Mouse (Mus musculus) heart, postnatal 0 days (tissue): ENCODE measurements around the gene Mtmr3. TPM values are rescaled to one million over a fixed set of nuclear protein-coding genes. Genes with fewer than 3 reads are reported as not detected.

Experiments
- ATAC-seq: fragments of 200-750 bp; cut with Nextera tagmentation; 2 replicates; pipeline ENCODE4 v1.8.0; 2017; ENCODE audit warnings: low read depth, moderate number of reproducible peaks, moderate library complexity; ENCODE audit not compliant: insufficient read depth
- DNase-seq: peaks from one replicate; pipeline ENCODE4 v3.0.0-alpha.2; 2016; ENCODE audit warnings: low spot score
- H3K27ac ChIP-seq: fragments of 300-500 bp; sonication (generic); 2 replicates; pipeline ENCODE4 v1.5.1; 2014; ENCODE audit warnings: low read depth, mild to moderate bottlenecking
- H3K27me3 ChIP-seq: fragments of 300-500 bp; sonication (generic); 2 replicates; pipeline ENCODE4 v1.6.1; 2014; ENCODE audit warnings: low read length, mixed read lengths; ENCODE audit not compliant: control insufficient read depth, insufficient read depth
- H3K36me3 ChIP-seq: fragments of 300-500 bp; sonication (generic); replicated peaks from 2 replicates; pipeline ENCODE4 v1.6.1; 2014; ENCODE audit warnings: low read length, mixed read lengths; ENCODE audit not compliant: control insufficient read depth, insufficient read depth
- H3K4me1 ChIP-seq: fragments of 300-500 bp; sonication (generic); 2 replicates; pipeline ENCODE4 v1.6.1; 2014; ENCODE audit warnings: antibody characterized with exemption; ENCODE audit not compliant: control insufficient read depth, insufficient read depth
- H3K4me2 ChIP-seq: fragments of 300-500 bp; sonication (generic); 2 replicates; pipeline ENCODE4 v1.6.1; 2014; ENCODE audit warnings: low read depth, mild to moderate bottlenecking, low read length, moderate library complexity
- H3K4me3 ChIP-seq: fragments of 300-500 bp; sonication (generic); 2 replicates; pipeline ENCODE4 v1.5.1; 2014; ENCODE audit warnings: low read depth, low read length
- H3K9ac ChIP-seq: fragments of 300-500 bp; sonication (generic); replicated peaks from 2 replicates; pipeline ENCODE4 v1.6.1; 2014; ENCODE audit warnings: low read depth, low read length, mixed read lengths
- H3K9me3 ChIP-seq: fragments of 300-500 bp; sonication (generic); replicated peaks from 2 replicates; pipeline ENCODE4 v1.6.1; 2016; ENCODE audit warnings: low read length; ENCODE audit not compliant: control insufficient read depth
- CTCF ChIP-seq: IDR thresholded peaks from 2 replicates; pipeline ENCODE4 v1.5.1; 2016; ENCODE audit warnings: antibody characterized with exemption, control low read depth, low read depth
- EP300 ChIP-seq: IDR thresholded peaks from 2 replicates; pipeline ENCODE4 v1.6.1; 2016; ENCODE audit warnings: antibody characterized with exemption, low read depth
- WGBS: fragments of 180-500 bp; shearing (Covaris S2); extraction: QIAGEN DNeasy Blood & Tissue Kit; methylation state at CpG from one replicate; pipeline ENCODE4 v1.1.7; 2014; 5-methylcytosine and 5-hydroxymethylcytosine counted together
- polyA plus RNA-seq: library from polyadenylated mRNA; unstranded; fragments of >200 nt; fragmentation: Nextera tagmentation; extraction: Ambion mirVana; gene quantifications from 2 replicates; pipeline ENCODE4 v1.2.1, GENCODE M21; 2015
- total RNA-seq: library from RNA; depleted of rRNA; stranded (reverse); fragments of >200 nt; gene quantifications from 2 replicates; pipeline ENCODE4 v1.2.3, GENCODE M21; 2014; ENCODE audit warnings: low replicate concordance

The Mtmr3 gene
- total and polyA plus RNA-seq, 2 experiments from 2014 or later = 15.1 to 53.3 TPM

DNA sequence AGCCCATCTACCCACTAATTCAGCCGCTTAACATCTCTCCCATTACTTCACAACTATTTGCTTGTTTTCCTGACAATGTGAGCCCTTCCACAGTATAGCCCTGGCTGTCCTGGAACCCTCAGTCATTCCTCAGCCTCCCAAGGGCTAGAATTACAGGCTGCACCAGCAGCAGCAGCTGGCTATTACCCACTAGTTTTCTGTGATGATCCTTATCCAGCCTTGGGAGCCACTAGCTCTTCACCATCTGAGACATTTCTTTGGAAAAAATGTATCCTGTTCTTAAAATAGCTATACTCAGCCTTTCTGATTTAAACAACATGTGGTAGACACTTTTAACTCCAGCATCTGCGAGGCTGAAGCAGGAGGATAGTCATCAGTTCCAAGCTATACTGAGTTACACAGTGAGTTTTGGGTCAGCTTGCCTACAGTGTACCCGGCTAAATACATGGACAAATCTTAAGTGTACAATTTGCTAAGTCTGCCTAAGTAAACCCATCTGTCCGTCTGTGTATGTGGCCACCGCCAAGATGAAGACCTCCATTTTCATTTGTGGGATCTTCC lies 42.2 kb upstream of the Mtmr3 start:
- Histone ChIP-seq H3K27ac (peak overlapping the region; percentile 85), H3K9ac (no peak overlapping the region), H3K4me1 (peaks cover 11% of the 10 kb centered on the region), H3K36me3 (no peaks in the 10 kb centered on the region), H3K27me3 (no peaks in the 10 kb centered on the region), H3K4me2 (peak overlapping the region; percentile 92), H3K9me3 (no peaks in the 10 kb centered on the region), H3K4me3 (peak overlapping the region; percentile 95)
- TF ChIP-seq EP300 = no peak
- TF ChIP-seq CTCF = no peak
- DNase-seq = no peak
- no peak for ATAC-seq
- WGBS = 54% methylated on average over 5 of the region's 5 CpGs

DNA sequence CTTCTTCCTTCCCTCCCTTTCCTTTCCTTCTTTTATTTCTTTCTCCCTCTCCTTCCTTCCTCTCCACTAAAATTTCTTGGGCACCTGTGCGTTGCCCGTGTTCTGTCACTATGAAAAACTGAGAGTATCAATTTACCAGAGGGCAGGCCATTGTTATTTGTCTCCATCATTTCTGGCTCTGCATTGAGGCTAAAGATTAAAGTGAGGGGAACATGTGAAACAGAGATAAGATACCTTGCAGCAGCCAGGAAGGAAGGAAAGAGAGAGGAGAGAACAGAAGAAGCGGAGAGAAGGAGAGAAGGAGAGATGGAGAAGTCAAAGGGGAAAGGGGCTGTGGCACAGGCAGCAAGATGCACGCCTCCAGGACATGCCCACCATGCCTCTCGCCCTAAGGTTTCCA lies 39.7 kb upstream of the Mtmr3 start:
- Histone ChIP-seq H3K9me3 (no peaks in the 10 kb centered on the region), H3K4me3 (no peak overlapping the region), H3K36me3 (no peaks in the 10 kb centered on the region), H3K4me2 (no peak overlapping the region), H3K27me3 (no peaks in the 10 kb centered on the region), H3K27ac (no peak overlapping the region), H3K4me1 (peaks cover 19% of the 10 kb centered on the region), H3K9ac (no peak overlapping the region)
- TF ChIP-seq EP300 = no peak
- TF ChIP-seq CTCF = no peak
- WGBS = 52% methylated on average over 5 of the region's 5 CpGs
- no peak for DNase-seq
- ATAC-seq = no peak

DNA sequence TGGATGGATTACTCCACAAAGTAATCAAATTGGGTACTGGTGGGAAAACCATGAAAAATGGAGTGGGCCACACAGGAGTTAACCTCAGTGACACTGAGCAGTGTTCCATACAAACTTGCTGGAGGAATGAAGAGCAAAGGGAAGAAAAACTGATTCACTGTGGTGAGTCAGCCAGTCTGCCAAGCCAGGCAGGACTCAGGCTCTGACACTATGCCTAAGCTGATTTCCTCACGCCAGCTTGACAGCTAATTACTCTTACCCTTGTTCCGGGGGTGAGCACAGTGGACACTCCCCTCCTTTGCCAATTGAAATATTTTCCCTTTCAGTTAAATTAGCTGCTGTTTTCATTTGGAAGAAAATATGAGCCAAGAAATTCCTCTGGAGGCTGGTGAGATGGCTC lies 38.8 kb upstream of the Mtmr3 start:
- 69% methylated on average over 2 of the region's 2 CpGs for WGBS
- no peak for TF ChIP-seq CTCF
- no peak for TF ChIP-seq EP300

DNA sequence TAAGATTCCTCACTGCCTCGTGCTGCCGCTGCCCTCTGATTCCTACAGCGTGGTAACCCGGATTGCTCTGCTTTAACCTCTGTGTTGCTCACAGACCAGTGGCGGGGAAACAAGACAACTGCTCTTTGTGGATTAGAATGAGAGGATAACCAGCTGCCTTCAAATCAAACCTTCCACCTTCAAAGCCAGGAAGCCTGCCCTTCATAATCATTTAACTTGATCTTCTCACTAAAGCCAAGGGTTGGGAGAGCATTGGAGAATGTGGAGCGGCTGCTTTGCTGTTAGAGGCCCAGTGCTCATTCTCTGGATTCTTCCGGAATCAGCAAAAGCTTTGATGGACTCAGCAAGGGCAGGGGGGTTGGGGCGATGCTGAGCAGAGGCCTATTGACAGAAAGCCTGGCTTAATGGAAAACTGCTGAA lies 35.2 kb upstream of the Mtmr3 start:
- no peak overlapping the region for H3K4me3 ChIP-seq
- no peak for DNase-seq
- ATAC-seq = peak; percentile 39; the same call in 1 of the 2 replicates
- H3K4me2 ChIP-seq = no peak overlapping the region
- 15% methylated on average over 8 of the region's 8 CpGs for WGBS
- no peaks in the 10 kb centered on the region for H3K36me3 ChIP-seq
- no peak overlapping the region for H3K9ac ChIP-seq
- peak overlapping the region; percentile 26 for H3K27ac ChIP-seq
- TF ChIP-seq EP300 (no peak), CTCF (no peak)
- no peaks in the 10 kb centered on the region for H3K9me3 ChIP-seq
- H3K27me3 ChIP-seq = no peaks in the 10 kb centered on the region
- H3K4me1 ChIP-seq = 0 out of 2 replicates have a peak, but pooled peaks cover 9% of the 10 kb centered on the region

More for the DNA sequence above, 38.8 kb upstream of the Mtmr3 start:
- peaks cover 15% of the 10 kb centered on the region for H3K4me1 ChIP-seq
- no peak for ATAC-seq
- no peaks in the 10 kb centered on the region for H3K27me3 ChIP-seq
- DNase-seq = no peak
- no peak overlapping the region for H3K4me3 ChIP-seq
- H3K9ac ChIP-seq = no peak overlapping the region
- no peak overlapping the region for H3K27ac ChIP-seq
- H3K9me3 ChIP-seq = no peaks in the 10 kb centered on the region
- H3K36me3 ChIP-seq = no peaks in the 10 kb centered on the region
- no peak overlapping the region for H3K4me2 ChIP-seq

DNA sequence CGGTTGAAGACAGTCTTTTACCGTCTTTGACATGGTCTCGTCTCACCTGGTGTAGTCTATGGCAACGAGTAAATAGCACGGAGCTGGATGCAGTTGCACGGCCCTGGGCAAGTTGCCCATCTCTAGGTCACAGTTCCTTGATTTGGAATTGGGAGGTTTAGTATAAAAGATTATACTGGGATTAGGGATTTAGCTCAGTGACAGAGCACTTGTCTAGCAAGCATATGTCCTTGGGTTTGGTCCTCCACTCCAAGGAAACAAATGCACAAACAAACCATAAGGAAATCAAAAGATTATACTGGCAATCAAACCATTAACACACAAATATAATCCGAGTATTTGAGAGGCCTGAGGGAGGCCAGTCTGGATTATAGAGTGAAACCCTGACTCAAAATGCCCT lies 33.0 kb upstream of the Mtmr3 start:
- 84% methylated on average over 7 of the region's 7 CpGs for WGBS
- no peak overlapping the region for H3K4me3 ChIP-seq
- no peak overlapping the region for H3K4me2 ChIP-seq
- H3K9ac ChIP-seq = no peak overlapping the region
- no peaks in the 10 kb centered on the region for H3K9me3 ChIP-seq
- no peak overlapping the region for H3K27ac ChIP-seq
- no peaks in the 10 kb centered on the region for H3K36me3 ChIP-seq
- H3K27me3 ChIP-seq = no peaks in the 10 kb centered on the region
- no peak for TF ChIP-seq CTCF
- no peak for TF ChIP-seq EP300
- ATAC-seq = no peak
- 0 out of 2 replicates have a peak, but pooled peaks cover 9% of the 10 kb centered on the region for H3K4me1 ChIP-seq
- no peak for DNase-seq

DNA sequence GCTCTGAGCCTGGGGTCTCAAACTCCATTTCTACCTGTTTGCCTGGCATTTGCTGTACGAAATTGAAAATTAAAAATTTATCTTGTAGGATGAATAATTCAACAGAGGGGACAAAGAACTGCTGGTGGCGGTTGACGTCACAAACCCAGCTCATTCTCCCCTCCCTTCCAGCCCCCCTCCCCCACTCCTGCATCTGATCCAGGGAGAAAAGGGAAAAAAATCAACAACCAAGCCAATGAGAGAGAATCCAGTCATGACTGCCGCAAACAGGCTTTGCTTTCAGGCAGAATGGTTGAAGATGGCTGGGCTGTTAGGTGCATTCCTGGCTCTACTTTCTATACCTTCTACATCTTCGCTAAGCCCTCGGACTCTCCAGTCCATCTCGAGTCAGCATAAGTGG lies 31.3 kb upstream of the Mtmr3 start:
- Histone ChIP-seq H3K9me3 (no peaks in the 10 kb centered on the region), H3K4me3 (no peak overlapping the region), H3K4me1 (0 out of 2 replicates have a peak, but pooled peaks cover 9% of the 10 kb centered on the region), H3K27me3 (no peaks in the 10 kb centered on the region), H3K27ac (no peak overlapping the region), H3K4me2 (no peak overlapping the region), H3K36me3 (no peaks in the 10 kb centered on the region), H3K9ac (no peak overlapping the region)
- 77% methylated on average over 7 of the region's 7 CpGs for WGBS
- TF ChIP-seq EP300 = no peak
- no peak for TF ChIP-seq CTCF
- DNase-seq (no peak), ATAC-seq (no peak)
